Mouse (Mus musculus) kidney, embryonic 14.5 days (tissue): ENCODE data around the gene Iqgap2. TPM values are rescaled to one million over a fixed set of nuclear protein-coding genes. Genes with fewer than 3 reads are reported as not detected.
A peak's percentile ranks its signal among the peaks of the same experiment; 100 is the strongest.

Experiments used
- ATAC-seq: fragments of 200-750 bp; cut with Nextera tagmentation; 2 replicates; pipeline ENCODE4 v1.8.0; 2017; ENCODE audit warnings: moderate number of reproducible peaks, mild to moderate bottlenecking, moderate TSS enrichment, moderate library complexity; ENCODE audit not compliant: low FRiP score, low TSS enrichment
- H3K27ac ChIP-seq: fragments of 300-500 bp; sonication (generic); 2 replicates; pipeline ENCODE4 v1.5.1; 2014; ENCODE audit warnings: low read depth, mild to moderate bottlenecking, low read length, moderate library complexity, mixed read lengths
- H3K27me3 ChIP-seq: fragments of 300-500 bp; sonication (generic); 2 replicates; pipeline ENCODE4 v1.6.1; 2014; ENCODE audit warnings: mild to moderate bottlenecking, low read length; ENCODE audit not compliant: control insufficient read depth, insufficient read depth
- H3K36me3 ChIP-seq: fragments of 300-500 bp; sonication (generic); 2 replicates; pipeline ENCODE4 v1.6.1; 2014; ENCODE audit warnings: low read length, mixed read lengths; ENCODE audit not compliant: control insufficient read depth, insufficient read depth
- H3K4me1 ChIP-seq: fragments of 300-500 bp; sonication (generic); 2 replicates; pipeline ENCODE4 v1.6.1; 2014; ENCODE audit warnings: low read length, mixed read lengths; ENCODE audit not compliant: control insufficient read depth, insufficient read depth
- H3K4me2 ChIP-seq: fragments of 300-500 bp; sonication (generic); replicated peaks from 2 replicates; pipeline ENCODE4 v1.6.1; 2014; ENCODE audit warnings: low read depth, mild to moderate bottlenecking, low read length
- H3K4me3 ChIP-seq: fragments of 300-500 bp; sonication (generic); 2 replicates; pipeline ENCODE4 v1.5.1; 2014; ENCODE audit warnings: mild to moderate bottlenecking, low read length
- H3K9ac ChIP-seq: fragments of 300-500 bp; sonication (generic); 2 replicates; pipeline ENCODE4 v1.6.1; 2014; ENCODE audit warnings: low read depth, mild to moderate bottlenecking, low read length, moderate library complexity
- H3K9me3 ChIP-seq: fragments of 300-500 bp; sonication (generic); 2 replicates; pipeline ENCODE4 v1.6.1; 2016; ENCODE audit warnings: low read length; ENCODE audit not compliant: control insufficient read depth
- WGBS: fragments of 180-500 bp; shearing (Covaris S2); extraction: QIAGEN DNeasy Blood & Tissue Kit; methylation state at CpG from one replicate; pipeline ENCODE4 v1.1.7; 2014; 5-methylcytosine and 5-hydroxymethylcytosine counted together
- polyA plus RNA-seq: library from polyadenylated mRNA; unstranded; fragments of >200 nt; fragmentation: Nextera tagmentation; extraction: Ambion mirVana; gene quantifications from 2 replicates; pipeline ENCODE4 v1.2.1, GENCODE M21; 2014

Iqgap2 gene
- polyA plus RNA-seq, 1 experiment from 2014 or later = 11.2 TPM

DNA sequence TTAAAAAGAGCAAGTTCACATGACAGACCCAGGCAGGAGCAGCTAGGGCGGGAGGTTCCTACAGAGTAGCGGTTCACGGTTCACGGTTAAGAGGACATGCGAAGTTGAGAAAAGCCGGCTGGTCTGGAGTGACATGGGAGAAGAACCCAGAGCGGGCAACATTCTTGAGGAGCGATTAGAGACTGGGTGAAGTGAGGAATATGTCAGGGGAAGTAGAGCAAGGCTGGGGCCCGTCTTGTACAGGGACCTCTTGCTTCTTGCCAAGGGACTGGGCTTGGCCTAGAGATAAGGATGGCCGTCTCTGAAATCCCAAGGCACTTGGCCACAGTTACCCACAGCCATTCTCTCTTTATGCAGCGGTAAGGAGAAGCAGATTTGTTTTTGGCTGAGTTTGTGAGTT is 275.2 kb downstream of the Iqgap2 start:
- 13% methylated on average over 11 of the region's 11 CpGs for WGBS
- Histone ChIP-seq H3K4me2 (peak overlapping the region; percentile 51), H3K27ac (no peak overlapping the region), H3K36me3 (peaks cover 8% of the 10 kb centered on the region; the same call in 1 of the 2 replicates), H3K27me3 (no peaks in the 10 kb centered on the region), H3K4me3 (peak overlapping the region; percentile 90), H3K9me3 (no peaks in the 10 kb centered on the region), H3K9ac (peak overlapping the region; percentile 95; the same call in 1 of the 2 replicates), H3K4me1 (peaks cover 21% of the 10 kb centered on the region)
- ATAC-seq = no peak

DNA sequence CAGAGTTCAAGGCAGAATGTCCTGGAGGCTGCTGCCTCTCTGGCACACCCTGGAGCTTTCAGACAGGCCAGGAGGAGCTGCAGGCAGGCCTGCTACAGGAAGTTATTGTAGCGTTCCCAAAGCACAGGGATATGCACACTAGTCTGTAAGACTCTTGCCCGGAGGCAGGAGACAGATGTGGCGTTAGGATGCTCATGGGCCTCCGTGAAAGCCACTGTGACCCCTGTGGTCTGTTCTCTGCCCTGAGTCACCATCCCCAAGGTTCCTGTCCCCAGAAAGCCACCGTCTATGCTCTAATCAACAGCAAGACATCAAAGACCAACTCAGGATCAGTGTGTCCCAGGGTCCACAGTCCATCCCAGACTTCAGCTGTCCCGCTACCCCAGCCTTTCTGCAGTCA is 277.0 kb downstream of the Iqgap2 start:
- Histone ChIP-seq H3K9ac (no peak overlapping the region), H3K4me1 (peaks cover 21% of the 10 kb centered on the region), H3K9me3 (no peaks in the 10 kb centered on the region), H3K27me3 (no peaks in the 10 kb centered on the region), H3K36me3 (peaks cover 8% of the 10 kb centered on the region; the same call in 1 of the 2 replicates), H3K27ac (no peak overlapping the region), H3K4me2 (peak overlapping the region; percentile 16), H3K4me3 (no peak overlapping the region)
- ATAC-seq = no peak
- 57% methylated on average over 6 of the region's 6 CpGs for WGBS

DNA sequence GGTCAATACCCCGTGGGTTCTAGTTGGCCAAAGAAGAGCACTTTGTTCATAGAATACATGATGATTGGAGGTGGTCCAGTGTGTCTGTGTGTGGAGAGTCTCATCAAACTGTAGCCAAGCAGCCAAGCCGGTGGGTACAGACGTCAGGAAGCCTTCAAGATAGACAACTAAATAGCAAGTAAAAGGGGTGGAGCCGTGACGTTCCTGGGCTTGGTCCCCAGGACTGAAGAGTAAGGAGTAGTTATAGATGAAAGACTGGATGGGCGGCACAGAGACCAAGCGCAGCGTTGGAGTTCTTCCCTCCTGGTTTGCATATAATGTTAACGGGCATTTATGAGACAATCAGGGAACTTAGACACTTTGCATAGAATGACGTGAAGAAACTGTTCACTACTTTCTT is 279.5 kb downstream of the Iqgap2 start:
- Histone ChIP-seq H3K4me2 (no peak overlapping the region), H3K4me1 (peaks cover 21% of the 10 kb centered on the region), H3K4me3 (no peak overlapping the region), H3K27ac (no peak overlapping the region), H3K36me3 (peaks cover 8% of the 10 kb centered on the region; the same call in 1 of the 2 replicates), H3K27me3 (no peaks in the 10 kb centered on the region), H3K9ac (no peak overlapping the region), H3K9me3 (no peaks in the 10 kb centered on the region)
- 90% methylated on average over 10 of the region's 10 CpGs for WGBS
- ATAC-seq = no peak

DNA sequence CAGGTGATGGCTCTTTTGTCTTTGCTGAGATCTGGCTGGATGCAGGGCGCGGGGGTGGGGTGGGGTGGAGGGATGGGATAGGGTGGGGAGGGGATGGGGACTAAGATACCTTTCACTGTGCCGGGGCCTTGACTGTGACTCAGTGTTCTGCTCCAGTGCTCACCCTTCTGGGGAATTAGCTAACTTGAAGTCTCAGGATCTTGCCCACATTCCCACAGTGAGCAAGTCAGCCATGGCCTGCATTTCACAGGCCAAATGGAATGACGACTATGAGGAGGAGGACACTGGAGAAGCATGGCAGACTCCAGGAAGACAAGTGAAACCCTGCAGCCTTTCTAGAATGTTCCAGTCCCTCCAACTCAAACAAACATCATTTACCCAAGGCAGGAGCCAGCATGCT is 280.0 kb downstream of the Iqgap2 start:
- Histone ChIP-seq H3K4me3 (no peak overlapping the region), H3K4me2 (no peak overlapping the region), H3K27ac (no peak overlapping the region), H3K27me3 (no peaks in the 10 kb centered on the region), H3K9ac (no peak overlapping the region), H3K4me1 (peaks cover 21% of the 10 kb centered on the region), H3K36me3 (peaks cover 8% of the 10 kb centered on the region; the same call in 1 of the 2 replicates), H3K9me3 (no peaks in the 10 kb centered on the region)
- no peak for ATAC-seq
- WGBS = 64% methylated on average over 4 of the region's 4 CpGs

DNA sequence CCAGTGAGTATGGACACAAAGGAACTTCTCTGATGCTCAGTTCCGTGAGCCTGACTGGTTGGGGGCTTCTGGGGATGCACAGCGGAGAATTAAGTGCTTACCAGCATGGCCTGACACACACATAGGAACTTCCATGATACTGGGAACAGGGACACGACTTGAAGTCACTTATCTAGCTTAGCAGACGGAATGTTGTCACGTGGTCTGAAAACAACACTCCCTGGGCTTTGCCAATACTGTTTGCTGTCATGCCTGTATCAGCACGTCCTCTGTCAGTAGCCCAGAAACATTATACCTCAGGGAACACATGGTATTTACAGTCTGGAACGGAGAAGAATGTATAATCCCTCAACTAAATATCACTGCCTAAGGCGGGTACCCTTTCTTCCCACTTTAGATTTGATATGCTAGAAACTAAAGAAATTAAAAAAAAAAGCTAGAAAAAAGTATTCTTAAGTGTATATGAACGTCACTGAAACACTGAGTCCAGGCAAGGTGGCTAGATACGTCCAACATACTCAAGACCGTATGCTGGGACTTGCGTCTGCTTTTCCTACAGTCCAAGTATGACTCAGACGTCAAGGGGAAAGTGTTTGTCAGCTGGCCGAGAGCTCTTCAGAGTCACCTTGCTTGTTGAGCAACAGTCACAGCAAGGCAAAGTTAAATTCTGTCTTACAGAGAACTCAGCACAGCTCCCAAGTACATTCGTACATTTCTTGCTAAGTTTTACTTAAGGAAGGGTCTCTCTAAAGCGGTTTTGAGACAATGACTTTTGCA is 280.7 kb downstream of the Iqgap2 start:
- Histone ChIP-seq H3K27me3 (no peaks in the 10 kb centered on the region), H3K4me2 (no peak overlapping the region), H3K9ac (no peak overlapping the region), H3K27ac (no peak overlapping the region), H3K9me3 (no peaks in the 10 kb centered on the region), H3K36me3 (peaks cover 12% of the 10 kb centered on the region; the same call in 1 of the 2 replicates), H3K4me1 (peaks cover 14% of the 10 kb centered on the region; the same call in 1 of the 2 replicates), H3K4me3 (no peak overlapping the region)
- ATAC-seq = no peak
- WGBS = 85% methylated on average over 16 of the region's 16 CpGs

DNA sequence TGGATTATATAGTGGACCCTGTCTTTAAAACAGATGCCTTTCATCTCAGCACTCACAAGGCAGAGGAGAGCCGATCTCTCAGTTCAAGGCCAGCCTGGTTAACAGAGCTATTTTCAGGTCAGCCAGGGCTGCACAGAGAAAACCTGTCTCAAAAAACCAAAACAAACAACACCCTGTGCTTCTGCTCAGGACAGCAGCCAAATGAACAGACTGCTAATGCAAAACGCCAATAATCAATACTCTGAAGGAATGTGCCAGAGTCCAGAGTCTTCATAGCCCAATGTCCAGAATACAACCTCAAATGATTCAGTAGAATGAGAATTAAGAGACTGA is 282.7 kb downstream of the Iqgap2 start:
- Histone ChIP-seq H3K4me3 (no peak overlapping the region), H3K36me3 (peaks cover 27% of the 10 kb centered on the region), H3K27me3 (no peaks in the 10 kb centered on the region), H3K27ac (no peak overlapping the region), H3K4me1 (no peaks in the 10 kb centered on the region), H3K9me3 (no peaks in the 10 kb centered on the region), H3K4me2 (no peak overlapping the region), H3K9ac (no peak overlapping the region)
- WGBS = 87% methylated on average over 2 of the region's 2 CpGs
- no peak for ATAC-seq

DNA sequence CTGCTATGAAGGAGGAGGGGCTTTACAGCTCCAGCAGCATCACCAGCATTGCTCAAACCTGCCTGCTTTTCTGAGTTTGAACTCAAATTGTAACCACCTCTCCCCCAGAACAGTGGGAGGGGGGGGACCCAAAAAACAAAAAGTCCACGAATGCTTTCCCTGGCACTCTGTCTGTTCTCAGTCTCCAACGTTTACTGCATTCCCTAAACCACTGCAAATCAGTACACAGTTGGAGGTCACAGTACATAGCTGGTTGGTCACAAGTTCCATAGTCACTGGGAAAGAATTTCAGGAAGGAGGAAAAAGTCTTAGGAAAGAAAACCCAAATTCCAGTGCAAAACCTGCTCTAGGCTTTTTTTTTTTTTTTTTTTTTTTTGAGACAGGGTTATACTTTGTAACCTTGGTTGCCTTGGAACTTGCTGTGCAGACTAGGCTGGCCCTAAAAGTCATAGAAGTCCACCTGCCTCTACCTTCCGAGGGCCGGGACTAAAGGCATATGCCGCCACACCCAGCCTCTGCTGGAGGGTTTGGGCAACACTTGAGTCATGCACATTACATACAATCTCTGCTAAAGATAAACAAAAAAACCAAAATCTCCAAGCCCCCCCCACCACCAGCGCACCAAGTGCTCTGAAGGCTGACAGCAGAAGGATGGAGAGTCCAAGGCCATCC is 283.2 kb downstream of the Iqgap2 start:
- Histone ChIP-seq H3K9me3 (no peaks in the 10 kb centered on the region), H3K4me2 (no peak overlapping the region), H3K36me3 (peaks cover 32% of the 10 kb centered on the region), H3K4me3 (no peak overlapping the region), H3K9ac (no peak overlapping the region), H3K27me3 (no peaks in the 10 kb centered on the region), H3K4me1 (no peaks in the 10 kb centered on the region), H3K27ac (no peak overlapping the region)
- ATAC-seq = no peak
- 86% methylated on average over 6 of the region's 6 CpGs for WGBS

DNA sequence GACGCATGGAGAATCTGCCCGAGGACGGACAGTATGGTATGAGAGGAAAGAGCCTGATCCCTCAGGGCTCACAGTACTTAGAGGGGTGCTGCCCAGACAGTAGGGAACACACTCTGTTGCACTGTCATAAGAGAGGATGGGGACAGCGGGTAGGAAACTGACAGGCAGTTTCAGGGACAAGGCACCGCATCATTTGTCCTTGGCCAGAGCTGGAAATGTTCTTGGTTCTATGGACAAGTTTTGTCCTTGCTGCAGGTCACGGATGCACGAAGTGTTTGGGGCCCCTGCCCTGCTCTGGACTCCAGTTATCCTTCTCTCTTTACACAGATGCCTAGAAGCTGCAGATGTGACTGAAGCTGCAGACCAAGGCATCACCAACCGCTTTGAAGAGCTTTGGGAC is 284.7 kb downstream of the Iqgap2 start:
- Histone ChIP-seq H3K27me3 (no peaks in the 10 kb centered on the region), H3K9me3 (no peaks in the 10 kb centered on the region), H3K27ac (no peak overlapping the region), H3K4me3 (no peak overlapping the region), H3K4me1 (no peaks in the 10 kb centered on the region), H3K9ac (no peak overlapping the region), H3K4me2 (no peak overlapping the region), H3K36me3 (peaks cover 42% of the 10 kb centered on the region)
- ATAC-seq = no peak
- 94% methylated on average over 8 of the region's 8 CpGs for WGBS

DNA sequence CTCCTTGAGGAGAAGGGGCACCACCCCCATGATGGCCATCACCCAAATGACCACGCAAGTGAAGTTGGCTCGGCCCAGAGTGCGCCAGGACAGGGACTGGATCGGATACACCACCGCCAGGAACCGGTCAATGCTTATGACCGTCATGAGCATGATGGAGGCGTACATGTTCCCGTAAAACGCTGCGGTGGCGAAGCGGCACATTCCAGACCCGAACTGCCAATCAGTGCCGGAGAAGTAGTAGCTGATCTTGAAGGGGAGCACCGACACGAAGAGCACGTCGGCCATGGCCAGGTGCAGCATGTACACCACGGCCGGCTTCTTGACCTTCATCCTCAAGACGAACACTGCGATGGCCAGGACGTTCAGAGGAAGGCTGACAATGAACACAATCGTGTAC is 287.4 kb downstream of the Iqgap2 start:
- Histone ChIP-seq H3K4me2 (no peak overlapping the region), H3K9me3 (no peaks in the 10 kb centered on the region), H3K27ac (no peak overlapping the region), H3K9ac (no peak overlapping the region), H3K27me3 (no peaks in the 10 kb centered on the region), H3K36me3 (peaks cover 48% of the 10 kb centered on the region), H3K4me1 (no peaks in the 10 kb centered on the region), H3K4me3 (no peak overlapping the region)
- ATAC-seq = no peak
- 96% methylated on average over 25 of the region's 25 CpGs for WGBS
